ENCODE assay signal across 8 mouse cellular contexts in the genomic region with DNA sequence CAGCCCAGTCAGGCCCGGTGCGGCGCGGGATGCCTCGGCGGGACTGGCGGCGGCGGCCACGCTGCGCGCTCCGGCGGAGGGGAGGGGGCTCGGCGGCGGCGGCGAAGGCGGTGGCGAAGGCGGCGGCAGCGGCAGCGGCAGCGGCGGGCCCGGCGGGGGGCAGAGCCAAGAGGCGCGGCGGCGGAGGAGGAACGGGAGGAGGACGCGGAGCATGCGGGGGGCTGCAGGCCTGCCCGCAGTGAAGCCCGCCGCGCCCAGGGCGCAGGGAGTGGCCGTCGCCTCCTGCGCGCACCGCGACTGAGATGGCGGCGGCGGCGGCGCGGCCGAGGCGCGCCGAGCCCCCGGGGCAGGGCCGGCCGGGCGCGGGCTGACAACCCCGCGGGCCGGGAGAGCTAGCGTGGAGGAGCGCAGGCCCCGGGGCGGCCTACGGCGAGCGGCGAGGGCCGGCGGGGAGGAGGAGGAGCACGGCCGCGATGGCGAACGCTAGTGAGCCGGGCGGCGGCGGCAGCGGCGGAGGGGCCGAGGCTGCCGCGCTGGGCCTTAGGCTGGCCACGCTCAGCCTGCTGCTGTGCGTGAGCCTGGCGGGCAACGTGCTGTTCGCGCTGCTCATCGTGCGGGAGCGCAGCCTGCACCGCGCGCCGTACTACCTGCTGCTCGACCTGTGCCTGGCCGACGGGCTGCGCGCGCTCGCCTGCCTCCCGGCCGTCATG. TPM values are rescaled to one million over a fixed set of nuclear protein-coding genes. Genes with fewer than 3 reads are reported as not detected.
DNase-seq lines count a peak whose midpoint lies in the region; ATAC-seq lines count a peak whose summit lies in the region.

Gene Gpr27 (plus strand): TSS at position 474 of the 710 bp plus-strand sequence.

- DNase-seq in thymus, postnatal 0 days (ENCODE audit: low spot score), result peak; percentile 8
- no peak for DNase-seq in thymus, postnatal 14 days
- DNase-seq in cerebellum, postnatal 10 days, result peak; percentile 82 to 83
- DNase-seq in gastrocnemius, postnatal 4 days (ENCODE audit: low spot score in 2 of 2), result peak; percentile 29 to 36
- peak; percentile 45 for DNase-seq in right cerebral cortex, adult 18-20 months

- no peaks in the 10 kb centered on the region for H3K36me3 ChIP-seq in kidney, embryonic 16.5 days (ENCODE audit: insufficient read depth, low read length)
- H3K36me3 ChIP-seq in liver, embryonic 16.5 days (ENCODE audit: control insufficient read depth, insufficient read depth), result no peaks in the 10 kb centered on the region

- peak within 1 kb of the TSS; percentile 82 for H3K4me2 ChIP-seq in kidney, embryonic 16.5 days (replicated peaks; ENCODE audit: low read depth, low read length)
- peak within 1 kb of the TSS; percentile 64 for H3K4me2 ChIP-seq in liver, embryonic 16.5 days (ENCODE audit: low read depth, low read length)

- peaks cover 12% of the 10 kb centered on the region for H3K4me1 ChIP-seq in kidney, embryonic 16.5 days (ENCODE audit: insufficient read depth, low read length)
- no peaks in the 10 kb centered on the region for H3K4me1 ChIP-seq in liver, embryonic 16.5 days (ENCODE audit: control insufficient read depth, low read depth, low read length)

- H3K9me3 ChIP-seq in kidney, embryonic 16.5 days (ENCODE audit: low read length), result no peaks in the 10 kb centered on the region
- H3K9me3 ChIP-seq in liver, embryonic 16.5 days (replicated peaks; ENCODE audit: control insufficient read depth, low read length), result no peaks in the 10 kb centered on the region

- 0% methylated on average over 40 of the region's 112 CpGs for WGBS in kidney, embryonic 16.5 days
- WGBS in liver, embryonic 16.5 days (ENCODE audit: insufficient replicate concordance), result under 1% methylated on average over 76 of the region's 112 CpGs

- peaks cover 64% of the 10 kb centered on the region for H3K27me3 ChIP-seq in kidney, embryonic 16.5 days (ENCODE audit: insufficient read depth, low read length)
- peaks cover 72% of the 10 kb centered on the region for H3K27me3 ChIP-seq in liver, embryonic 16.5 days (ENCODE audit: control insufficient read depth, insufficient read depth, low read depth, low read length)

- peak; percentile 82 for ATAC-seq in kidney, embryonic 16.5 days (ENCODE audit: low FRiP score, low TSS enrichment)
- ATAC-seq in liver, embryonic 16.5 days (ENCODE audit: low read depth), result no peak
- no peak for ATAC-seq in CD4-positive, CD25-positive, alpha-beta regulatory T cell, adult 4 months

- H3K9ac ChIP-seq in kidney, embryonic 16.5 days (replicated peaks; ENCODE audit: low read length), result peak within 1 kb of the TSS; percentile 75
- no peak within 1 kb of the TSS for H3K9ac ChIP-seq in liver, embryonic 16.5 days (ENCODE audit: low read depth, low read length)

- no peak within 1 kb of the TSS for H3K27ac ChIP-seq in kidney, embryonic 16.5 days (ENCODE audit: low read length)
- no peak within 1 kb of the TSS for H3K27ac ChIP-seq in liver, embryonic 16.5 days (ENCODE audit: low read length)

- H3K4me3 ChIP-seq in kidney, embryonic 16.5 days (ENCODE audit: low read length), result peak within 1 kb of the TSS; percentile 55
- peak within 1 kb of the TSS; percentile 51 for H3K4me3 ChIP-seq in liver, embryonic 16.5 days (ENCODE audit: low read depth, low read length)

RNA-seq across cellular contexts. Expression of gene Gpr27, which starts in this region (rescaled TPM):
- polyA plus RNA-seq in thymus, postnatal 0 days (2015; fragmentation: Nextera tagmentation; extraction: Ambion mirVana), result 1.7 and 2.3 TPM in 2 replicates
- 1 to 10 TPM; 4.7 to 5.8 TPM for total RNA-seq in gastrocnemius, postnatal 4 days (2021)
- polyA plus RNA-seq in kidney, embryonic 16.5 days (2015; fragmentation: Nextera tagmentation; extraction: Ambion mirVana), result 1.6 and 1.8 TPM in 2 replicates
- polyA plus RNA-seq in liver, embryonic 16.5 days (2015; fragmentation: Nextera tagmentation; extraction: Ambion mirVana), result 0.04 TPM in 1 of 2 replicates, not detected in the other
- polyA plus RNA-seq in CD4-positive, CD25-positive, alpha-beta regulatory T cell, adult 4 months (2017; shearing (Covaris generic)), result not detected
